30 mouse cellular contexts compared by ENCODE assay signal in the genomic region with DNA sequence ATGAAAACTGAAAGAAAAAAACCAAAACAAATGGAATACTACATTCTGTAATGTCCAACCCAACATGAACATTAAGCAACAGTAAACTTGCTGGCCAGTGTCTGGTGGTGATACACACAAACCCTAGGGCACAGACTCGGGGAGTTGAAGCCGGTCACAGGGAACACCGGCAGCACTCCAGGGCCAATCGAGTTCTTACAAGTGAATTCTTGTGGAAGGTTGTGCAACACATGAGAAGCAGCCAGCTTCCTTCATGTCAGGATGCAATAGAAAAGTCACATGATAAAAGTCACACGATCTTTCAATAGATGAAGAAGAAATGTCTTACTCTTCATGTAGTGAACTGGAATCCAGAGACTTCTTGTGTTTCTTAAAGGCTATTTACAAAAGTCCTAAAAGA. TPM values are rescaled to one million over a fixed set of nuclear protein-coding genes. Genes with fewer than 3 reads are reported as not detected.
DNase-seq lines count a peak whose midpoint lies in the region; ATAC-seq and TF ChIP-seq lines count a peak whose summit lies in the region.
"Had no signal": no experiment of that assay in that cellular context is flagged by ENCODE, and none has a peak within 500 bp of the region (broad histone marks: within the 10 kb centered on the region; RNA-seq: fewer than 3 reads in every experiment).

No protein-coding gene starts in this region.

- no peaks in the 10 kb centered on the region for H3K36me3 ChIP-seq in lung, postnatal 0 days (ENCODE audit: insufficient read depth, low read length)
- H3K36me3 ChIP-seq: embryonic facial prominence, embryonic 13.5 days; heart, embryonic 13.5 days; hindbrain, embryonic 12.5 days; limb, embryonic 12.5 days; liver, embryonic 12.5 days; lung, embryonic 15.5 days; midbrain, embryonic 15.5 days; neural tube, embryonic 15.5 days had no signal

- peak; percentile 39 for DNase-seq in adrenal gland, postnatal 14 days
- DNase-seq in adrenal gland, postnatal 4 days (ENCODE audit: low spot score in 2 of 2), result no peak
- peak; percentile 72 for DNase-seq in fat pad, adult 2 months (ENCODE audit: extremely low read depth, low read depth, low spot score)
- peak; percentile 36 for DNase-seq in lung, postnatal 0 days (ENCODE audit: low spot score)
- no peak for DNase-seq in cerebellum, adult 11 months
- DNase-seq in gastrocnemius, postnatal 25 days, result no peak
- DNase-seq: cerebellum, adult 2 months; cerebellum, postnatal 36 days; embryo, embryonic 11 days; gastrocnemius, adult 2 months; heart, adult 18-20 months; kidney, adult 18-20 months; right cerebral cortex, adult 18-20 months; right cerebral cortex, postnatal 4 days; thymus, postnatal 14 days had no signal

- 66% methylated on average over 5 of the region's 5 CpGs for WGBS in lung, postnatal 0 days

- H3K4me1 ChIP-seq in lung, postnatal 0 days (ENCODE audit: insufficient read depth, low read depth, low read length), result no peaks in the 10 kb centered on the region
- H3K4me1 ChIP-seq: embryonic facial prominence, embryonic 13.5 days; heart, embryonic 13.5 days; hindbrain, embryonic 12.5 days; limb, embryonic 12.5 days; liver, embryonic 12.5 days; lung, embryonic 15.5 days; midbrain, embryonic 15.5 days; neural tube, embryonic 15.5 days had no signal

- no peak overlapping the region for H3K4me2 ChIP-seq in lung, postnatal 0 days (replicated peaks; ENCODE audit: low read depth, low read length)
- H3K4me2 ChIP-seq: embryonic facial prominence, embryonic 13.5 days; heart, embryonic 13.5 days; hindbrain, embryonic 12.5 days; limb, embryonic 12.5 days; liver, embryonic 12.5 days; lung, embryonic 15.5 days; midbrain, embryonic 15.5 days; neural tube, embryonic 15.5 days had no signal

- no peak overlapping the region for H3K27ac ChIP-seq in lung, postnatal 0 days (ENCODE audit: low read length)
- H3K27ac ChIP-seq: embryonic facial prominence, embryonic 13.5 days; gastrocnemius, adult 2 months; heart, embryonic 13.5 days; hindbrain, embryonic 12.5 days; kidney, postnatal 0 days; limb, embryonic 12.5 days; liver, embryonic 12.5 days; lung, embryonic 15.5 days; midbrain, embryonic 15.5 days; neural tube, embryonic 15.5 days had no signal

- H3K4me3 ChIP-seq in lung, postnatal 0 days (ENCODE audit: low read depth, low read length), result no peak overlapping the region
- H3K4me3 ChIP-seq: embryonic facial prominence, embryonic 13.5 days; erythroblast, embryonic 14.5 days; gastrocnemius, adult 2 months; heart, embryonic 13.5 days; hindbrain, embryonic 12.5 days; limb, embryonic 12.5 days; liver, embryonic 12.5 days; lung, embryonic 15.5 days; midbrain, embryonic 15.5 days; neural tube, embryonic 15.5 days had no signal

- TF ChIP-seq EP300 in lung, postnatal 0 days (IDR thresholded peaks at IDR 0.05), result no peak

- H3K9ac ChIP-seq in lung, postnatal 0 days (replicated peaks; ENCODE audit: low read depth), result no peak overlapping the region
- H3K9ac ChIP-seq: embryonic facial prominence, embryonic 13.5 days; heart, embryonic 13.5 days; hindbrain, embryonic 12.5 days; limb, embryonic 12.5 days; liver, embryonic 12.5 days; lung, embryonic 15.5 days; midbrain, embryonic 15.5 days; neural tube, embryonic 15.5 days had no signal

- no peaks in the 10 kb centered on the region for H3K9me3 ChIP-seq in lung, postnatal 0 days (ENCODE audit: low read length)
- H3K9me3 ChIP-seq: embryonic facial prominence, embryonic 13.5 days; heart, embryonic 13.5 days; hindbrain, embryonic 12.5 days; limb, embryonic 12.5 days; liver, embryonic 12.5 days; lung, embryonic 15.5 days; midbrain, embryonic 15.5 days; neural tube, embryonic 15.5 days had no signal

- no peak for ATAC-seq in lung, postnatal 0 days
- ATAC-seq in megakaryocyte, adult 5-6 weeks (ENCODE audit: poor library complexity, severe bottlenecking), result peak; percentile 59
- ATAC-seq: forebrain, embryonic 14.5 days; liver, embryonic 12.5 days; midbrain, embryonic 15.5 days; Patski had no signal

- TF ChIP-seq CTCF in lung, postnatal 0 days (IDR thresholded peaks at IDR 0.05), result no peak

- no peaks in the 10 kb centered on the region for H3K27me3 ChIP-seq in lung, postnatal 0 days (replicated peaks; ENCODE audit: insufficient read depth, low read length)
- H3K27me3 ChIP-seq: embryonic facial prominence, embryonic 13.5 days; heart, embryonic 13.5 days; hindbrain, embryonic 12.5 days; limb, embryonic 12.5 days; liver, embryonic 12.5 days; lung, embryonic 15.5 days; midbrain, embryonic 15.5 days; neural tube, embryonic 15.5 days had no signal

RNA-seq across cellular contexts. Expression of a gene that starts 39.1 kb away (rescaled TPM):
- total RNA-seq in adrenal gland, postnatal 14 days (2021), result 0.78 and 1.7 TPM in 2 replicates
- 1 to 10 TPM; 2.3 to 3.5 TPM for total RNA-seq in adrenal gland, postnatal 4 days (2021)
- 0.06 and 0.24 TPM in 2 replicates for polyA plus RNA-seq in lung, postnatal 0 days (2015; fragmentation: Nextera tagmentation; extraction: Ambion mirVana)
- total RNA-seq in megakaryocyte, adult 5-6 weeks (2015), result 0.05 TPM in 1 of 2 replicates, not detected in the other
- total RNA-seq in megakaryocyte, adult 5-6 weeks (2017), result not detected in 2 replicates
- total RNA-seq in gastrocnemius, postnatal 25 days (2021), result under 1 TPM; 0.13 to 0.41 TPM
- total RNA-seq: ES-E14; heart, postnatal 25 days had no signal
- polyA plus RNA-seq: erythroblast, embryonic 14.5 days; heart, embryonic 13.5 days; kidney, postnatal 0 days; limb, embryonic 12.5 days; liver, embryonic 12.5 days had no signal

Comparison
In these comparisons a context has a peak if more than half of its experiments do, and no peak if none do; other contexts are left out.
1. DNase-seq: peak in adrenal gland, postnatal 14 days (single experiment), fat pad, adult 2 months (single experiment) and lung, postnatal 0 days (single experiment); none in adrenal gland, postnatal 4 days (0 of 2), cerebellum, adult 11 months (single experiment) and gastrocnemius, postnatal 25 days (single experiment).